Mouse (Mus musculus) G1E (cell line): Measurements from ENCODE around the gene Atp8a1.

ENCODE experiments used
- CTCF ChIP-seq: IDR thresholded peaks from 2 replicates; pipeline ENCODE4 v1.5.1; 2012; ENCODE audit warnings: low read depth, low read length, inconsistent platforms, mixed read lengths
- GATA1 ChIP-seq: IDR thresholded peaks from 2 replicates; pipeline ENCODE4 v1.6.1; 2012; ENCODE audit warnings: borderline replicate concordance, low read length, inconsistent platforms, mixed read lengths

DNA sequence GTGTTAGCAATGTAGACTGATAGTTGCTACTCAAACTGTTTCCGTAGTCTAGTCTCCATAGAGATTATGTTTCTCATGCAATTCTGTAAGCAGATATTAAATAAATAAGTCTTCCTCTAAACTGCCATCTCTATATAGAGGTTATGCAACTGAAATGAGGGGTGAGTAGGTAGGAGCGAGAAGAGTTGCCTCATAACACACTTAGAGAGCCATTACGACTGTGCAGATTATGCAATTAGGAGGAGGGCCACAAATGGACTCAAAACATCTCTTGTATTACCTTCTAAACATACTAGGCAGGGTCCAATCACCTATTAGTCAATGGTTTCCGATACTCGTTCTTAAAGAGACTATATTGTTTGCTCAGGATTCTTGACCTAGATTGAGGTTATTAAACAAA is 23.5 kb downstream of the Atp8a1 start:
- TF ChIP-seq CTCF (no peak), GATA1 (no peak)
